Mouse (Mus musculus): ENCODE data around the gene Dhdh. TPM values are rescaled to one million over a fixed set of nuclear protein-coding genes. Genes with fewer than 3 reads are reported as not detected.
"Not testable (repeated sequence)": the region's sequence is repeated elsewhere in the genome, so short reads cannot be mapped to it uniquely, and the experiment has no call there.

Dhdh gene
- polyA plus RNA-seq, 1 experiment from 2014 or later, result 1.8 TPM

GRCm38 (mm10) chr7:45462868-45463267, 25.7 kb downstream of the Dhdh start:
- H3K27me3 ChIP-seq (ENCODE audit: insufficient read depth, low read length); DNase-seq (ENCODE audit: low spot score); H3K4me2 ChIP-seq (ENCODE audit: low read length); H3K9ac ChIP-seq (ENCODE audit: low read depth, low read length); H3K4me3 ChIP-seq (replicated peaks; ENCODE audit: low read depth, low read length); H3K27ac ChIP-seq; ATAC-seq (replicated peaks; ENCODE audit: low FRiP score, low read depth); H3K9me3 ChIP-seq (replicated peaks; ENCODE audit: low read length): not testable (repeated sequence)
- Histone ChIP-seq H3K36me3 (ENCODE audit: insufficient read depth, low read length) (peaks cover 12% of the 10 kb centered on the region; the same call in 1 of the 2 replicates), H3K4me1 (replicated peaks; ENCODE audit: insufficient read depth, low read length) (peaks cover 23% of the 10 kb centered on the region)
- 78% methylated on average over 4 of the region's 4 CpGs for WGBS
- peak; percentile 46; the same call in 1 of the 2 replicates for TF ChIP-seq CTCF (IDR thresholded peaks at IDR 0.05; ENCODE audit: low read depth)

- no peak for TF ChIP-seq CTCF (IDR thresholded peaks at IDR 0.05; ENCODE audit: low read depth)
- H3K36me3 ChIP-seq (ENCODE audit: insufficient read depth, low read length), result peaks cover 12% of the 10 kb centered on the region; the same call in 1 of the 2 replicates
Measured at GRCm38 (mm10) chr7:45462325-45462724, 26.3 kb downstream of the Dhdh start.

DNA sequence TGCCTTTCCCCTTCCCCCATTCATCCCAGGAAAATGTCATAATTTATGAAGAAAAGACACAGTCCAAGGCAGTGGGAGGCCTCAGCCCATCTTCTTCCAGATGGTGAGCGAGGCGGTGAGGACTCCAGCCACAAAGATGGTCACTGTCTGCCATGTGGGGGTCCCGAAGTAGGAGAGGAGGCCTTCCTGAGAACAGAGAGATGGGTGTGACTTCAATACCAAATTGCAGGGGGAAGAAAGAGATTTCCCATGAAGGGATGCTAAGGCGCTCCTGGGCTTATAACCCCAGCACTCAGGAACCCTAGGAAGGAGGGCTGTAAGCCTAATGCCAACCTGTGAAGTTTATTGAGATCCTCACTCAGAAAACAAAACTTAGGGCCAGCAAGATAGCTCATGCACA, 26.8 kb downstream of the Dhdh start:
- peaks cover 12% of the 10 kb centered on the region; the same call in 1 of the 2 replicates for H3K36me3 ChIP-seq (ENCODE audit: insufficient read depth, low read length)
- H3K9ac ChIP-seq (ENCODE audit: low read depth, low read length), result no peak overlapping the region
- ATAC-seq (replicated peaks; ENCODE audit: low FRiP score, low read depth), result no peak
- no peaks in the 10 kb centered on the region for H3K27me3 ChIP-seq (ENCODE audit: insufficient read depth, low read length)
- no peaks in the 10 kb centered on the region for H3K9me3 ChIP-seq (replicated peaks; ENCODE audit: low read length)
- peak overlapping the region; percentile 89; the same call in 1 of the 2 replicates for H3K27ac ChIP-seq
- H3K4me2 ChIP-seq (ENCODE audit: low read length), result no peak overlapping the region
- TF ChIP-seq CTCF (IDR thresholded peaks at IDR 0.05; ENCODE audit: low read depth), result no peak
- no peak overlapping the region for H3K4me3 ChIP-seq (replicated peaks; ENCODE audit: low read depth, low read length)
- peaks cover 29% of the 10 kb centered on the region for H3K4me1 ChIP-seq (replicated peaks; ENCODE audit: insufficient read depth, low read length)
- no peak for DNase-seq (ENCODE audit: low spot score)
- 84% methylated on average over 4 of the region's 4 CpGs for WGBS

More at GRCm38 (mm10) chr7:45462325-45462724, 26.3 kb downstream of the Dhdh start:
- no peaks in the 10 kb centered on the region for H3K9me3 ChIP-seq (replicated peaks; ENCODE audit: low read length)
- WGBS, result 91% methylated on average over 4 of the region's 4 CpGs
- DNase-seq (ENCODE audit: low spot score), result no peak
- H3K4me2 ChIP-seq (ENCODE audit: low read length), result no peak overlapping the region
- no peak overlapping the region for H3K9ac ChIP-seq (ENCODE audit: low read depth, low read length)
- no peak overlapping the region for H3K27ac ChIP-seq
- no peak for ATAC-seq (replicated peaks; ENCODE audit: low FRiP score, low read depth)
- no peak overlapping the region for H3K4me3 ChIP-seq (replicated peaks; ENCODE audit: low read depth, low read length)
- peaks cover 28% of the 10 kb centered on the region for H3K4me1 ChIP-seq (replicated peaks; ENCODE audit: insufficient read depth, low read length)
- no peaks in the 10 kb centered on the region for H3K27me3 ChIP-seq (ENCODE audit: insufficient read depth, low read length)

DNA sequence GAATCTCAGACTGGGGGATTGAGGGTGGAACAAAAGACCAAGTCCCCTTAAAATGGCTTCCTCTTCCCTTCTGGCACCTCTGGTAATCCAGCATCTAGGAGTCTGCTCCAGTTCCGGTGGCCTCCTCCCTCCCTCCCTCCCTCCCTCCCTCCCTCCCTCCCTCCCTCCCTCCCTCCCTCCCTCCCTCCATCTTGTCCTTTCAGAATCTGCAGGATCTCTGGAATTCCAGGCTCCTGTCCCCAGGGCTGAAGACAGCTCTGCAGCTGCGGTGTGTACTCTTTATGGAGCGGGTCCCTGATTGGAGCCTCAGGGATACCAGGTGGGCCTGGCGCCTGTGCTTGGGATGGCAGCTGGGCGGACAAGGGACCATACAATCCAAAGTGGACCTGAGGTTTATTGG, 27.3 kb downstream of the Dhdh start:
- ATAC-seq (replicated peaks; ENCODE audit: low FRiP score, low read depth) (no peak), DNase-seq (ENCODE audit: low spot score) (peak; percentile 62)
- H3K9ac ChIP-seq (ENCODE audit: low read depth, low read length), result peak overlapping the region; percentile 35; the same call in 1 of the 2 replicates
- no peak for TF ChIP-seq CTCF (IDR thresholded peaks at IDR 0.05; ENCODE audit: low read depth)
- 70% methylated on average over 4 of the region's 5 CpGs for WGBS
- no peak overlapping the region for H3K4me3 ChIP-seq (replicated peaks; ENCODE audit: low read depth, low read length)
- no peaks in the 10 kb centered on the region for H3K9me3 ChIP-seq (replicated peaks; ENCODE audit: low read length)
- peaks cover 29% of the 10 kb centered on the region for H3K4me1 ChIP-seq (replicated peaks; ENCODE audit: insufficient read depth, low read length)
- peaks cover 12% of the 10 kb centered on the region; the same call in 1 of the 2 replicates for H3K36me3 ChIP-seq (ENCODE audit: insufficient read depth, low read length)
- no peaks in the 10 kb centered on the region for H3K27me3 ChIP-seq (ENCODE audit: insufficient read depth, low read length)
- H3K27ac ChIP-seq, result peak overlapping the region; percentile 89
- peak overlapping the region; percentile 58; the same call in 1 of the 2 replicates for H3K4me2 ChIP-seq (ENCODE audit: low read length)

DNA sequence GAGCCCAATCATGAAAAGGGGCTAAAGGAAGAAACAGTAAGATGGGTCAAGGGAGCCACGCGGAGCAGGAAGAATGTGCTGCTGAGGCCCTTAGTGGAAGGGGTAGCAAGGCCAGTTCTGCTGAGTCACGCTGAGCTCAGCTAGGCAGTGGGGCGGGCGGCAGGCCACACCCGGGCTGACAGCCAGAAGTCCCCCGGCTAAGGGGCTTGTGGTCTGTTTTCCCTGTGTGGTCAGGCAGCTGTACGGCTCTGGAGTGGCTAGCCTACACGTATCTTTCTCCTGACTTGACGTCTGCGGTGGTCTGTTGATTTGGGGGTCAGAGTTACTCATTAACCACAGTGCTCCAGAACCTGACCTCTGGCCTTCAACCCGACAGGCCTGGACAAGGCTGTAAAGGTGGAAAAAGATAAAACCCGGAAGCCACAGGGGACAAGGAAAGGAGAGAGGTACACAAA, 27.7 kb downstream of the Dhdh start:
- H3K4me2 ChIP-seq (ENCODE audit: low read length), result peak overlapping the region; percentile 58
- H3K9ac ChIP-seq (ENCODE audit: low read depth, low read length), result peak overlapping the region; percentile 35
- H3K27ac ChIP-seq, result peak overlapping the region; percentile 89
- peaks cover 16% of the 10 kb centered on the region; the same call in 1 of the 2 replicates for H3K36me3 ChIP-seq (ENCODE audit: insufficient read depth, low read length)
- H3K4me1 ChIP-seq (replicated peaks; ENCODE audit: insufficient read depth, low read length), result peaks cover 27% of the 10 kb centered on the region
- 0 out of 2 replicates have a peak, but pooled peaks have one; percentile 2 for ATAC-seq (replicated peaks; ENCODE audit: low FRiP score, low read depth)
- no peak overlapping the region for H3K4me3 ChIP-seq (replicated peaks; ENCODE audit: low read depth, low read length)
- no peaks in the 10 kb centered on the region for H3K27me3 ChIP-seq (ENCODE audit: insufficient read depth, low read length)
- H3K9me3 ChIP-seq (replicated peaks; ENCODE audit: low read length), result no peaks in the 10 kb centered on the region
- 10% methylated on average over 13 of the region's 13 CpGs for WGBS
- peak; percentile 79 for DNase-seq (ENCODE audit: low spot score)
- TF ChIP-seq CTCF (IDR thresholded peaks at IDR 0.05; ENCODE audit: low read depth), result no peak

DNA sequence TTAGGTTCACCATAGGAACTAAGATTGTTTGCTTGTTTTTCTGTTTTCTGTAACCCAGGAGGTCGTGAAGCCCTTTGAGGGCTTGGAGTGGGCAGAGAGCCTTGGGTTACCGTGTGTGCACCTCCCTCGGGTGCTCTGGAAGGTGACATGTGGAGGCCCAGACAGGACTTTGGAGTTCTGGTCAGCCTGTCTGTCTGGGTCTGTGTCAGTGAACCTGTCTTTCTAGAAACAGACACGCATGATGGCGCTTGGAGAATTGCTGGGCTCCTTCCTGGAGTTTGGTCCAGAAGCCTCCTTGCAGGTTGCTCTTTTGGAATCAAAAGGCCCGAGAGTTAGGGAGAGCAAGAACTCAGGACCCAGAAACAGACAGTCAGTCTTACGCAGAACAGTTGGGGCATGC, 28.2 kb downstream of the Dhdh start:
- Histone ChIP-seq H3K27me3 (ENCODE audit: insufficient read depth, low read length) (no peaks in the 10 kb centered on the region), H3K4me2 (ENCODE audit: low read length) (peak overlapping the region; percentile 58), H3K36me3 (ENCODE audit: insufficient read depth, low read length) (peaks cover 18% of the 10 kb centered on the region; the same call in 1 of the 2 replicates), H3K9ac (ENCODE audit: low read depth, low read length) (peak overlapping the region; percentile 35), H3K4me3 (replicated peaks; ENCODE audit: low read depth, low read length) (peak overlapping the region; percentile 83; the same call in 1 of the 2 replicates), H3K9me3 (replicated peaks; ENCODE audit: low read length) (no peaks in the 10 kb centered on the region), H3K4me1 (replicated peaks; ENCODE audit: insufficient read depth, low read length) (peaks cover 22% of the 10 kb centered on the region), H3K27ac (peak overlapping the region; percentile 89)
- DNase-seq (ENCODE audit: low spot score), result no peak
- TF ChIP-seq CTCF (IDR thresholded peaks at IDR 0.05; ENCODE audit: low read depth), result no peak
- peak; percentile 8; the same call in 1 of the 2 replicates for ATAC-seq (replicated peaks; ENCODE audit: low FRiP score, low read depth)
- 59% methylated on average over 7 of the region's 7 CpGs for WGBS

DNA sequence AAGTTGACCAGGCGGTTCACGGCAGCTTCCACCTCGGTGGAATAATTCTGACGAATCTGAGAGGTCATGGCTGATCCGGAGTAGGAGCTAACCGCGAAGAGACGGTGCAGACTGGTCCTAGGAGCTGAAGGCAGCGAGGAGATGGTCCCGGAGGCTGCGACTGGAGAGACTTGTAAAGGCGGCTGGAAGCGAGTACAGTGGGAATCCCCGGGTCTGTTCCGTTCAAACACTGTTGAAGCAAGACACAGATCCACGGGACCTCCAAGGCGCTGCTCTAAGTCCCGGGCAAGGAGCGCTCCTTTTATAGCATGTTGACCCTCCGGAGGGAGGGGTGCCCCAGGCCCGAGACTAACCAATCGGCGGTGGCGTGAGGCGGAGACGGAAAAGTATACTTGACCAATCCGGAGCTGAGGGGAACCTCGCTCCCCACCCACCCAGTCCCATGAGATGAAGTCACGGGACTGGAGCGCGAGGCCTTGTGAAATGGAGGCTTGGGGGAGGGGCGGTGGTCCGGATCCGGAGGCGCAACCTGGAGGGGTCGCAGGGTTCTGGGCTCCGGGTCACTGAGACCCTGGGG, 29.0 kb downstream of the Dhdh start, which contains the start of gene Ftl1:
Gene Ftl1 (minus strand): TSS at position 321 of the 577 bp plus-strand sequence.
- peaks cover 15% of the 10 kb centered on the region; the same call in 1 of the 2 replicates for H3K36me3 ChIP-seq (ENCODE audit: insufficient read depth, low read length)
- peak within 1 kb of the TSS; percentile 83 for H3K4me3 ChIP-seq (replicated peaks; ENCODE audit: low read depth, low read length)
- ATAC-seq (replicated peaks; ENCODE audit: low FRiP score, low read depth) (peak; percentile 91), DNase-seq (ENCODE audit: low spot score) (peak; percentile 100)
- peak within 1 kb of the TSS; percentile 85 for H3K4me2 ChIP-seq (ENCODE audit: low read length)
- H3K27ac ChIP-seq, result peak within 1 kb of the TSS; percentile 89
- H3K27me3 ChIP-seq (ENCODE audit: insufficient read depth, low read length); H3K9me3 ChIP-seq (replicated peaks; ENCODE audit: low read length): not testable (repeated sequence)
- WGBS, result under 1% methylated on average over 25 of the region's 37 CpGs
- peak within 1 kb of the TSS; percentile 80 for H3K9ac ChIP-seq (ENCODE audit: low read depth, low read length)
- peaks cover 22% of the 10 kb centered on the region for H3K4me1 ChIP-seq (replicated peaks; ENCODE audit: insufficient read depth, low read length)

Measured in kidney, postnatal 0 days (tissue).